Mouse (Mus musculus): ENCODE measurements around the gene Rnf113a2.

Gene Rnf113a2

DNA sequence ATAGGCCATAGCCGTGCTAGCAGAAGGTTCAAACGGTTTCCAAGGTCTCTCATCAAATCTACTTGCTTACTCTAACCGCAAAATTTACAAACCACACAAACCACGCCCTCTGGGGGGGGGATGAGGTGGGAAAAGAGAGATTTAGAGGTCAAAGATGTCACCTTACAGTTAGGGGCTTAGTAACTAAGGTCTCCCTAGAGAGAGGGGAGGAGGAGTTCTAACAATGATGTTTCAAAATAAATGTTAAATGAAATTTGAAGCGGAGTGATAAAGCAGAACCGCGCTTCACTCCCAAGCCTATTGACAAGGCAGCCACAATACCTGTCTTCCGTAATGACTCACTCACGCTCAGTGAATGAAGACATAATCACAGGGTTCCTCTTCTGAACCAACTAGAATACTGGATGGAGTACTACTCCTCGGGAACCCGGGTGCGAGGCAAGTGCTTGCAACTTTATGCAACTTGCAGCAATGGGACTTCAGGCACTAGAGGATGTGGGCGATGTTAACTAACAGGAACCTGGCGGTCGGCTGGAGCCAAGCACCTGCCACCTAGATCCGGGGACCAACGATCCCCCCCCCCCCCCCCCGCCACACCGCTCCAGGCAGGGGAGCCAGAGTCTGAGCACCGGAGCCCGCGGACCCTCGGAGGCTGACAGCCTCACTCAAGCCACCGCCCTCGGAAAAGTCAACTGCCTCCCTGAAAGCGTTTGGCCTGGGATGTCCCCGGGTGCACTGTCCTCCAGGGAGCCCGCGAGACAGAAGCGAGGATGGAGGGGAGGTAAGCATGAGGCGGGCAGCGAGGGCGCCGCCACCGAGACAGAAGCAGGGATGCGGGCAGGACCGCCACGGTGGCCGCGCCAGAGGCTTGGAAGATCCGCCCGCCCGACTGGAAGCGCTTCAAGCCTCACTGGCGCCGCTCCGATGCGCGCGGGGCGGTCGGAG lies 8.8 kb upstream of the Rnf113a2 start:
- intact Hi-C loops (cut with DNase I): no loop called here

- intact Hi-C loops (cut with DNase I): no loop called here
These were observed 8.0 kb upstream of the Rnf113a2 start, which contains the start of the genes Entpd5 and Bbof1 for GRCm38 (mm10) chr12:84408819-84409507. Gene Entpd5 (minus strand): TSS chr12:84409029. Gene Bbof1 (plus strand): TSS chr12:84409071.

GRCm38 (mm10) chr12:84417605-84417922 lies 568 bp downstream of the Rnf113a2 start:
- intact Hi-C loops (cut with DNase I): no loop called here

- intact Hi-C loops (cut with DNase I): no loop called here
These were observed 7.0 kb downstream of the Rnf113a2 start for GRCm38 (mm10) chr12:84423990-84424389.

- intact Hi-C loops (cut with DNase I): no loop called here
These were observed 12.8 kb downstream of the Rnf113a2 start for GRCm38 (mm10) chr12:84429825-84430224.

- intact Hi-C loops (cut with DNase I): no loop called here
These were observed 21.7 kb downstream of the Rnf113a2 start for GRCm38 (mm10) chr12:84438697-84439096.

- intact Hi-C loops (cut with DNase I): no loop called here
These were observed 25.5 kb downstream of the Rnf113a2 start for GRCm38 (mm10) chr12:84442526-84442925.

GRCm38 (mm10) chr12:84447386-84447785 lies 30.4 kb downstream of the Rnf113a2 start:
- intact Hi-C loops (cut with DNase I): no loop called here

GRCm38 (mm10) chr12:84448181-84448580 lies 31.2 kb downstream of the Rnf113a2 start:
- intact Hi-C loops (cut with DNase I): no loop called here

GRCm38 (mm10) chr12:84449887-84450286 lies 32.9 kb downstream of the Rnf113a2 start:
- intact Hi-C loops (cut with DNase I): no loop called here

DNA sequence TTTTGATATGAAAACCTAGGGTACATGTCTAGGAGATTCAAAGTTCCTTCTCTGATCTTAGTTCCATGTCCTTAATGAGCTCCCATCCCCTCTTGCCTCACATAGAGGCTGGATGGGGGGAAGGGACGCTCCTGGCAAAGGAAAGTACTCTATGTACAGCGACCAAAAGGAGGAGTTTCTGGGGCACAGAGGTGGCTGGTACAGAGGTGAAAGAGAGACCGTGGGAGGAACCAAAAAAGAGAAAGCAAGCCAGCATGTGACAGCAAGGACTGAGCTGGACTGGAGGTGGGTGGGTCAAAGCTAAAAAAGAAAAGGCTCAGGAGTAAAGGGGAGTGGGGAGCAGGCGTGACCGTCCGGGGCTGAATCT lies 33.3 kb downstream of the Rnf113a2 start:
- intact Hi-C loops (cut with DNase I): no loop called here

GRCm38 (mm10) chr12:84450718-84451646 lies 34.0 kb downstream of the Rnf113a2 start, which contains the start of the genes Aldh6a1 and Lin52:
Gene Aldh6a1 (minus strand): TSS chr12:84451004.
Gene Lin52 (plus strand): TSS chr12:84451422.
- intact Hi-C loops (cut with DNase I): no loop called here

DNA sequence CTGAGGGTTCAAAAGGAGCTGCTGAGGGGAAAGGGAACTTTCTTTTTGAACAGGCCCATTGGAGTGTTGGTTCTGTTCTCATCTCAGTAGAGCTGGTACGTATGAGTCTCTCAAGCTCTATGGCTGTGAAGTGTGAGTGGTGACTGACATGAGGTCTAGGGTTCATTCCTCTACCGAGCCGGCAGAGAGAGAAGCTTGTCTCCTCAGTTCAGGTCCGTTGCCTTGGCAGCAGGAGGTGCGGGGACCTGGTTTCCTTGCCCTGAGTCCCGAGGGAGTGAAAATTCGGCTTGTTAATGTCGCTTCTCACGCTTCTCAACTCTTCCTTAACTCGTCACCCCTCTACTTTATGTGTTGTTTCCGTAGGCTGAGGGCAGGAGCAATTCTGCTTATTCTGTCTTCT lies 34.8 kb downstream of the Rnf113a2 start:
- intact Hi-C loops (cut with DNase I): no loop called here

GRCm38 (mm10) chr12:84456911-84457310 lies 39.9 kb downstream of the Rnf113a2 start:
- intact Hi-C loops (cut with DNase I): no loop called here

GRCm38 (mm10) chr12:84459845-84460244 lies 42.8 kb downstream of the Rnf113a2 start:
- intact Hi-C loops (cut with DNase I): no loop called here

DNA sequence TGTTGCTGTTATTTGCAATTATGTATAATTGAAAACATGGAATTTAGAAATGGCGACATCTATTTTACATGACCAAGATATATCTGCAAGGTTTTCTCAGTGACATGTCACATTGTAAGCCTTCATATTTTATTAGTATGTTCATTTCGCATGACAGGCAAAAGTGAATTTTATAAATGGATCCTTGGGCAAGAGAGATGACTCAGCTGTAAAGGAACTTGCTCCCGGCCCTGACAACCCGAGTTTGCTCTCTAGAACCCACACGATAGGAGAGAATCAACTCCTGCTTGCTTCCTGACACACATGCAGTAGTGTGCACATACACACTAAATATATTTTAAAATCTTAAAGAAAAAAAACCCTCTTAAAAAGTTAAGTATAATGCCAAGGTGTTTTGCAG lies 44.4 kb downstream of the Rnf113a2 start:
- intact Hi-C loops (cut with DNase I): no loop called here

DNA sequence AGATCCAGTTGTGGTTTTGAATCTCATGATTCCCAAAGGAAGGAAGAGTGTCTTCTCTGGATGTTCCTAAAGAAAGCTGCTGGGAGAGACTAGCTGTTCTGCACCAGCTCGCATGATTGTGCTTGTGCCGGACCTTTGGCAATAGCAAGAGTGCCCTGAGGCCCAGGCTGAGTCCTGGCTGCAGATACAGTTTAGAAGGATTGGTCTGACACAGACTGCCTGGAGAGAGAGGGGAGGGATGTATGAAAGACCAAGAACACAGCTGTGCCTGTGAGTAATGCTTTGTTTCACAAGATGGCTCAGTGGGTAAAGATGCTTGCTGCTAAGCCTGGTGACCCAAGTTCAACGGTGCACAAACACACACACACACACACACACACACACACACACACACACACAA lies 45.9 kb downstream of the Rnf113a2 start:
- intact Hi-C loops (cut with DNase I): no loop called here

Data from adrenal gland (tissue).